Mouse (Mus musculus): ENCODE data around the gene Apex1.
"Not testable (repeated sequence)": the region's sequence is repeated elsewhere in the genome, so short reads cannot be mapped to it uniquely, and the experiment has no call there.

DNA sequence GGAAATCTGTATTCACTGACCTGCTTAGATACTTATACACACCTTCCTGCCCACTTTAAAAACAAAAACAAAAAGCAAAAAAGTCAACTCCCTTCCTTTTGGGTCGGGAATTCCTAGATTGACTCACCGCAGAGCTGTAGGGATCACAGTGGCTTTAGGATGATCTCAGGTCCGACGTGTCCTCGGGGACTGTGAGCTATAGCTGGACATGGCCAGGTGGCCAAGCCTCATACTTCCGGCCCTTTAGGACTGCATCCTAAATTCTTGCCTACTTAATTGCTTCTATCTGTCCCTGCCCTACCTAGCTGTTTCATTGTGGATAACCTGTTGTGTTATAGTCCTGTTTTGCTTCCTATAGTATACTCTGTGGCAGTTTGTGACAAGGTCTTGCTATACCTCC, 20.3 kb downstream of the Apex1 start:
- TF ChIP-seq CTCF, POLR2A (IDR thresholded peaks at IDR 0.05; ENCODE audit: insufficient read depth, low read depth, low read length): not testable (repeated sequence)

Measured in olfactory bulb, adult 2 months (tissue).